Mouse (Mus musculus): ENCODE results near the gene Ermp1. TPM values are rescaled to one million over a fixed set of nuclear protein-coding genes. Genes with fewer than 3 reads are reported as not detected.

Ermp1 gene
- polyA plus RNA-seq, 1 experiment from 2014 or later: 10.9 TPM

DNA sequence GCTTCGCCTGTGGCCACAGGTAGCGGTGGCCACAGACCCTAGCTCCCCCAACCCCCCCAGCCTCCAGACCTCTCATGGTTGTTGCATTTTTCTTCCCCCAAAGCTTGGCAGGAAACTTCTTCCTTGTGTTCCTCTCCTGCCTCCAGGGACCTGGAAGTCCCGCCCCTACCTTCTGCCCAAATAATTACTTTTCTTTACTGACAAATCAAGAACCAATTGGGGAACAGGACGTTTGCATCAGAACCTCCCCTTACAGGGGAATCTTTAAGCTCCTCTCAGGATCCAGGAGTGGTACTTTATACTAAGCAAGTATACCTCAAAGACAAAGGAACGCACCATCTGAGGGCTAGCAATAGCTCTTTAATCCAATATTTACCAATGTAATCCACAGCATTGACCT lies 16.7 kb upstream of the Ermp1 start:
- H3K27me3 ChIP-seq (ENCODE audit: control insufficient read depth, insufficient read depth, low read length): no peaks in the 10 kb centered on the region
- WGBS: 81% methylated on average over 5 of the region's 5 CpGs
- ATAC-seq (ENCODE audit: low FRiP score): no peak

DNA sequence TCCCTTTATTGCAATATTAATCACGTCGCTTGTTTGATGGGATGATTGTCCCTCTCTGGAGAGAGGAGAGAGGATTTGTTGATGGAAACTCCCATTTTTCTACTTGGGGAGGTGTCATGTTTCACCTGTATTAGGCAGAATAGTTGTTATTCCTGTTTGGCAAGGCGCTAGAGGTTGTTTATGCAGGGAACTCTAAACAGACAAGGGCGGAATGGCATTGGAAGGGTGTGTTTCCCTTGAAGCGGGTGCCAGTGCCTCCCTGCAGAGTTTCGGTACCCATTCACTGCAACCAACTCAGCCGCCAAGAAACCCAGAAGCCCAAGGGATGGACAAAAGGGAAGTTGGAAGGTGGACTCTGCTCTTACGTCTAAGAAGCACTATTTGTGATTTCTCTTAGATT lies 15.6 kb upstream of the Ermp1 start:
- no peak for DNase-seq (ENCODE audit: low spot score)
- H3K36me3 ChIP-seq (ENCODE audit: control insufficient read depth, insufficient read depth, low read length): no peaks in the 10 kb centered on the region
- H3K4me3 ChIP-seq (ENCODE audit: low read depth, low read length): no peak overlapping the region
- no peaks in the 10 kb centered on the region for H3K4me1 ChIP-seq (replicated peaks; ENCODE audit: control insufficient read depth, insufficient read depth, low read length)
- no peak overlapping the region for H3K27ac ChIP-seq (ENCODE audit: low read depth, low read length)
- H3K9me3 ChIP-seq (ENCODE audit: control insufficient read depth, low read length): no peaks in the 10 kb centered on the region
- WGBS: 69% methylated on average over 8 of the region's 8 CpGs
- no peak overlapping the region for H3K9ac ChIP-seq (ENCODE audit: low read depth, low read length)
- no peaks in the 10 kb centered on the region for H3K27me3 ChIP-seq (ENCODE audit: control insufficient read depth, insufficient read depth, low read length)
- no peak overlapping the region for H3K4me2 ChIP-seq (replicated peaks; ENCODE audit: low read depth, low read length)
- ATAC-seq (ENCODE audit: low FRiP score): no peak

More for the DNA sequence above, 16.7 kb upstream of the Ermp1 start:
- Histone ChIP-seq H3K9ac (ENCODE audit: low read depth, low read length) (no peak overlapping the region), H3K36me3 (ENCODE audit: control insufficient read depth, insufficient read depth, low read length) (no peaks in the 10 kb centered on the region), H3K9me3 (ENCODE audit: control insufficient read depth, low read length) (no peaks in the 10 kb centered on the region), H3K4me2 (replicated peaks; ENCODE audit: low read depth, low read length) (no peak overlapping the region), H3K27ac (ENCODE audit: low read depth, low read length) (no peak overlapping the region), H3K4me1 (replicated peaks; ENCODE audit: control insufficient read depth, insufficient read depth, low read length) (no peaks in the 10 kb centered on the region), H3K4me3 (ENCODE audit: low read depth, low read length) (no peak overlapping the region)
- DNase-seq (ENCODE audit: low spot score): no peak

DNA sequence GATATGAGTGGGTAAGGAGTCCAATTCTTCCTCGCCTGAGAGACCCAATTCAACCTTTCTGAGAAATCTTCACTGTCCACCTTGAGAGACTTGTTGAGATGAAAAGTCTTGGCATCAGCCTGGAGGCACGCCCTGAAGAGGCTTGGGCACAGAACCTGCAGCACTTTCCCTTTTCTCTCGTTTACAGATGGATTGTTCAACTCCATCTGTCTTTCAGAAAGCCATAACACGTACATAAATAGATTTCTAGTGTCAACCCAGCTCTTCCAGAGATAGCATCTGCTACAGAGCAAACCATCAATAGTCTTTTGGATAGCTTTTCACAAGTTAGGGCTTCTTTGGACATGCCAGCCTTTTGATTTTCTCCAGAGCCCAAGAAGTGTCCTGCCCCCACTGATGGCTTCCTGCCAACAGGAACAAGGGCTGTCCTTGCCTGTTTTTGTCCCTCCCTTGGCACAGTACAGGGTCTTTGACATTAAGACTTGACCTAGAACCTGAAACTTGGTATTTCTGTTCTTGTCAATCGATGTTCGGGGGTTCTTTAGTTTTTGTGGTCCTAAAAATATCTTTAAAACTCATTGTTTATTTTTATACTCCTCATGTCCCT lies 13.9 kb upstream of the Ermp1 start:
- Histone ChIP-seq H3K9ac (ENCODE audit: low read depth, low read length) (no peak overlapping the region), H3K4me2 (replicated peaks; ENCODE audit: low read depth, low read length) (no peak overlapping the region), H3K36me3 (ENCODE audit: control insufficient read depth, insufficient read depth, low read length) (no peaks in the 10 kb centered on the region), H3K27me3 (ENCODE audit: control insufficient read depth, insufficient read depth, low read length) (no peaks in the 10 kb centered on the region), H3K9me3 (ENCODE audit: control insufficient read depth, low read length) (no peaks in the 10 kb centered on the region), H3K4me3 (ENCODE audit: low read depth, low read length) (no peak overlapping the region), H3K4me1 (replicated peaks; ENCODE audit: control insufficient read depth, insufficient read depth, low read length) (no peaks in the 10 kb centered on the region), H3K27ac (ENCODE audit: low read depth, low read length) (no peak overlapping the region)
- no peak for ATAC-seq (ENCODE audit: low FRiP score)
- no peak for DNase-seq (ENCODE audit: low spot score)
- WGBS: 86% methylated on average over 6 of the region's 6 CpGs

DNA sequence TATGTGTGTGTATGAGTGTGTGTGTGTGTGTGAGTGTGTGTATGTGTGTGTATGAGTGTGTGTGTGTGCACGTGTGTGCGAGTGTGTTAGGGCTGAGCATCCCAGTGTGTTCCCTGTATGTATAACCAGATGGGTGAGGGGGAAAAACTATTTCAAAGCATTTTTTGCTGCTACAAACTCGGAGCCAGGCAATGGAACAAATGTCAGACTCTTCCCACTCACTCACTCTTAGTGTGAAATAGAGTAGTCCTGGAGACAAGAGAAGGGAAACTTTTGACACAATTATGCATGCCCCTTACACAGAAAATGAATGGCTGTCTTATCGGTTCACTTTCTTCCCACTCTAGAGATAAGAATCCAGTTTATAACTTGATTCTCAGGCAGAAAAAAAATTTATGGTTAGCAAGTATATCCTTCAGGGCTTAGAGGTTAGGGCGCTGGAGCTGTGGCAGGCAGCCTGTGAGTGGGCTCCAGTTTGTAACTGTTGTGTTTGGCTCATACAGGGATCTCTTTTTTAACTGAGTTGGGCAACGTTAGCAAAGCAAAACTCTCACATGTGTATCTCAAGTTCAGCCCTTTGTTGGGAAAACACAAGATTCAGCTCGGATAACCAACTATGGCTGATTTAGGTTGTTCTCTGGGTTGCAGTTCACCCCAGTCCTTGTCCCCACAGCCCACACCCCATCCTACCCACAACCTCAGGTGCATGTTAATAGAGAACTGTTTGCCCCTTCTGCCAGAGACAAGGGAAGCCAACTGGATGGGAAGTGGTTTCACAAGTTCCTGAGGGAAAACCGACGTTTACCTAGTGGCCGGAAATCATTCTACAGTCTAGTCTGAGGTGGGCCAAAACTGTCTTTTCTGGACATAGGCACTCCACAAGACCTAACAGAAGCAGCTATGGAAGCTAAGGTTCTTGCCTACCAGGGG lies 12.9 kb upstream of the Ermp1 start:
- no peak overlapping the region for H3K9ac ChIP-seq (ENCODE audit: low read depth, low read length)
- H3K27me3 ChIP-seq (ENCODE audit: control insufficient read depth, insufficient read depth, low read length): no peaks in the 10 kb centered on the region
- 87% methylated on average over 10 of the region's 10 CpGs for WGBS
- no peak for DNase-seq (ENCODE audit: low spot score)
- H3K4me1 ChIP-seq (replicated peaks; ENCODE audit: control insufficient read depth, insufficient read depth, low read length): no peaks in the 10 kb centered on the region
- no peak overlapping the region for H3K27ac ChIP-seq (ENCODE audit: low read depth, low read length)
- no peaks in the 10 kb centered on the region for H3K9me3 ChIP-seq (ENCODE audit: control insufficient read depth, low read length)
- ATAC-seq (ENCODE audit: low FRiP score): no peak
- H3K36me3 ChIP-seq (ENCODE audit: control insufficient read depth, insufficient read depth, low read length): no peaks in the 10 kb centered on the region
- H3K4me2 ChIP-seq (replicated peaks; ENCODE audit: low read depth, low read length): no peak overlapping the region
- H3K4me3 ChIP-seq (ENCODE audit: low read depth, low read length): no peak overlapping the region

DNA sequence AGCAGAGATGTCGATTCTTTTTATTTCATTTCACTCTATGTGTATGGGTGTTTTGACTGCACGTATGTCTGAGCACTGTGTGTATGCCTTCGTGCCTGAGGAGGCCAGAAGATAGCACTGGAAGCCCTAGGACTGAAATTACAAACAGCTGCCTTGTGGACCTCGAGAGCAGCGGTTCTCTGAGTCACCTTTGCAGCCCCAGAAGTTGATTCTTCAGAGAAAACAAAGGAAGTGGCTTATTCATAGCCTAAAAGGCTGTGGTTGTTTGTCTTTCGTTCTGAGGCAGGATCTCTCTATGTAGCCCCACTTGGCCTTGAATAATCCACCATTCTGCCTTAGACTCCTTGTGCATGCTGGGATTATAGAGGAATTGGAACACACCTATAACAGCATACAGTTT lies 11.5 kb upstream of the Ermp1 start:
- H3K4me2 ChIP-seq (replicated peaks; ENCODE audit: low read depth, low read length): no peak overlapping the region
- H3K4me3 ChIP-seq (ENCODE audit: low read depth, low read length): no peak overlapping the region
- no peak for DNase-seq (ENCODE audit: low spot score)
- H3K27ac ChIP-seq (ENCODE audit: low read depth, low read length): no peak overlapping the region
- ATAC-seq (ENCODE audit: low FRiP score): no peak
- H3K9me3 ChIP-seq (ENCODE audit: control insufficient read depth, low read length): no peaks in the 10 kb centered on the region
- H3K4me1 ChIP-seq (replicated peaks; ENCODE audit: control insufficient read depth, insufficient read depth, low read length): no peaks in the 10 kb centered on the region
- no peaks in the 10 kb centered on the region for H3K36me3 ChIP-seq (ENCODE audit: control insufficient read depth, insufficient read depth, low read length)
- no peaks in the 10 kb centered on the region for H3K27me3 ChIP-seq (ENCODE audit: control insufficient read depth, insufficient read depth, low read length)
- WGBS: 63% methylated on average over 6 of the region's 6 CpGs
- H3K9ac ChIP-seq (ENCODE audit: low read depth, low read length): no peak overlapping the region

DNA sequence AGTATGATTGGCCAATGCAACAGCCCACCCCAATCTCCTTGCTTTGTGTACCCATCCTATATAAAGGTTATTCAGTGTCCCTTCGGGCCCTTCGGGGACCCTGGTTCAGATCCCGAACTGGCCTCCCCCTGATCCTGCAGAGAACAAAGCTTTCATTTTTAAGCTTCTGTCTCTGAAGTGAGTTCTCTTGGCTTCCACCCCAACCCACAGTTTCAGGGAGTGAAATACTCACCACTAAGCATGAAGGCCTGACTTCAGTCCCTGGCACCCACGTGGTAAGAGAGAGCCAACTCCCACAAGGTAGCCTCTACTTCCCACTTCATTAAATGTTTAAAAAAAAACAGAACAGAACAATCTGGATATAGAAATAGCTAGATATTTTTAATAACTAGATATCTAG lies 10.6 kb upstream of the Ermp1 start:
- no peaks in the 10 kb centered on the region for H3K9me3 ChIP-seq (ENCODE audit: control insufficient read depth, low read length)
- 92% methylated on average over 4 of the region's 4 CpGs for WGBS
- H3K36me3 ChIP-seq (ENCODE audit: control insufficient read depth, insufficient read depth, low read length): no peaks in the 10 kb centered on the region
- no peaks in the 10 kb centered on the region for H3K27me3 ChIP-seq (ENCODE audit: control insufficient read depth, insufficient read depth, low read length)
- no peak overlapping the region for H3K9ac ChIP-seq (ENCODE audit: low read depth, low read length)
- no peak overlapping the region for H3K4me3 ChIP-seq (ENCODE audit: low read depth, low read length)
- H3K4me2 ChIP-seq (replicated peaks; ENCODE audit: low read depth, low read length): no peak overlapping the region
- no peak overlapping the region for H3K27ac ChIP-seq (ENCODE audit: low read depth, low read length)
- ATAC-seq (ENCODE audit: low FRiP score) (no peak), DNase-seq (ENCODE audit: low spot score) (no peak)
- no peaks in the 10 kb centered on the region for H3K4me1 ChIP-seq (replicated peaks; ENCODE audit: control insufficient read depth, insufficient read depth, low read length)

DNA sequence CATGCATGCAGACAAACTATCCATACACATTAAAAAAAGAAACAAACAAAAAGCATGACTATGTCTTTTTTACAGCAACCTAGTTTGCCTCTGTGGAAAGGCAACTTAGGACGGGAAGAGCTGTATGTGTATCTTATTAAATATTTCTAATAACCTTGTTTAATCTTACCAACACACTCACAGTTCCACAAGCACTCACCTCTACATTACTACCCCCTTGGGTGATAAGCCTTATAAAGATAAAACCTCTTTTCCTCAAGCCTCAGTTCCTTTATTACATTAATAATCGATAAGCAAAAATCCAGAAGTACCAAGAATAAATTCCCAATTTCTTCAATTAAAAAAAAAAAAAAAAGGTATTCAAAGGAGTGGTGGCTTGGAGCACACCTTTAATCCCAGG lies 9.3 kb upstream of the Ermp1 start:
- Histone ChIP-seq H3K27me3 (ENCODE audit: control insufficient read depth, insufficient read depth, low read length) (no peaks in the 10 kb centered on the region), H3K4me1 (replicated peaks; ENCODE audit: control insufficient read depth, insufficient read depth, low read length) (no peaks in the 10 kb centered on the region), H3K4me2 (replicated peaks; ENCODE audit: low read depth, low read length) (no peak overlapping the region), H3K9me3 (ENCODE audit: control insufficient read depth, low read length) (no peaks in the 10 kb centered on the region), H3K27ac (ENCODE audit: low read depth, low read length) (no peak overlapping the region), H3K4me3 (ENCODE audit: low read depth, low read length) (no peak overlapping the region), H3K9ac (ENCODE audit: low read depth, low read length) (no peak overlapping the region), H3K36me3 (ENCODE audit: control insufficient read depth, insufficient read depth, low read length) (no peaks in the 10 kb centered on the region)
- ATAC-seq (ENCODE audit: low FRiP score) (no peak), DNase-seq (ENCODE audit: low spot score) (no peak)
- 91% methylated on average over 2 of the region's 2 CpGs for WGBS

DNA sequence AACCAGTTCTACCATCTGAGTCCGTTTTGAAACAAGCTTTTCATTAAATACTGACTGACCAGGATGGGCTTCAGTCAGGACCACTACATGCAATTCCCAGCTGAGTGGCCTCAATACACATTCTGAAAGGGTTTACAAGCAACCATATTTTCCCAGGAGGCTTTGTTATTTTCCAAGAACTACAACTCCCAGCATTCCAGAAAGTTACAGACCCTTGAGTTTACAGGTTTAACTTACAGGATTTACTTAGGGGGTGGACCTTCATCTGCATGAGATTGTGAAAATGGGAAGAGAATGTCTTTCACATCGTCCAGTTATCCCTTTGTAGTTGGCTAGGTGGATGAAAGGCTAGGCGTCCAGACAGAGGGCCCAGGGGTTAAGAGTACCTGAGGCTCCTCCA lies 8.8 kb upstream of the Ermp1 start:
- H3K36me3 ChIP-seq (ENCODE audit: control insufficient read depth, insufficient read depth, low read length): no peaks in the 10 kb centered on the region
- H3K9ac ChIP-seq (ENCODE audit: low read depth, low read length): no peak overlapping the region
- H3K27ac ChIP-seq (ENCODE audit: low read depth, low read length): no peak overlapping the region
- DNase-seq (ENCODE audit: low spot score) (no peak), ATAC-seq (ENCODE audit: low FRiP score) (no peak)
- H3K9me3 ChIP-seq (ENCODE audit: control insufficient read depth, low read length): no peaks in the 10 kb centered on the region
- no peaks in the 10 kb centered on the region for H3K4me1 ChIP-seq (replicated peaks; ENCODE audit: control insufficient read depth, insufficient read depth, low read length)
- no peak overlapping the region for H3K4me2 ChIP-seq (replicated peaks; ENCODE audit: low read depth, low read length)
- H3K4me3 ChIP-seq (ENCODE audit: low read depth, low read length): no peak overlapping the region
- WGBS: 62% methylated on average over 3 of the region's 3 CpGs
- H3K27me3 ChIP-seq (ENCODE audit: control insufficient read depth, insufficient read depth, low read length): no peaks in the 10 kb centered on the region

DNA sequence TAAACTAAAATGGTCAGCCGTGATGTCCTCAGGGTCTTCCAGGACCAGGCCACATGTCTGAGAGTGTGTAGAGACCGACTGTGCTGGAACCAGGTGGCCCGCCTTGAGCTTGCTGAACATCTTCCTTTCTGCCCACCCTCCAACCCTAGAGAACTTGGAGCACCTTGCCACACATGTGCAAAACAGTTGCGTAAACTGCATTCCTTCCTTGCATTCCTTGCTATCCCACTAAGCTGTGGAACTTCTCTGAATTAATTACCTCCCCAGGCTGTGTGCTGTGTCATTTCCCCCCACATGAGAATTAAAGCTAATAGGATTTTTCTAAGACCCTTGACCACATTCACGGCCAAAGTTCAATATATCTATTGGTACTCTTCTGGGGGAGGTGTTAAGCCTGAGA lies 8.4 kb upstream of the Ermp1 start:
- Histone ChIP-seq H3K4me3 (ENCODE audit: low read depth, low read length) (no peak overlapping the region), H3K9me3 (ENCODE audit: control insufficient read depth, low read length) (no peaks in the 10 kb centered on the region), H3K27me3 (ENCODE audit: control insufficient read depth, insufficient read depth, low read length) (no peaks in the 10 kb centered on the region), H3K9ac (ENCODE audit: low read depth, low read length) (no peak overlapping the region), H3K27ac (ENCODE audit: low read depth, low read length) (no peak overlapping the region), H3K4me2 (replicated peaks; ENCODE audit: low read depth, low read length) (no peak overlapping the region), H3K36me3 (ENCODE audit: control insufficient read depth, insufficient read depth, low read length) (no peaks in the 10 kb centered on the region), H3K4me1 (replicated peaks; ENCODE audit: control insufficient read depth, insufficient read depth, low read length) (no peaks in the 10 kb centered on the region)
- 84% methylated on average over 5 of the region's 5 CpGs for WGBS
- no peak for ATAC-seq (ENCODE audit: low FRiP score)
- no peak for DNase-seq (ENCODE audit: low spot score)

Measured in hindbrain, embryonic 11.5 days (tissue).